Mouse (Mus musculus): Measurements from ENCODE around the gene Tfrc. TPM values are rescaled to one million over a fixed set of nuclear protein-coding genes. Genes with fewer than 3 reads are reported as not detected.

Tfrc gene
- total RNA-seq, 2 experiments from 2014 or later: 285 to 408 TPM

- DNase-seq: no peak
- intact Hi-C loops (cut with DNase I; ENCODE audit: low total_unique reads): no loop called here
These were observed 54.6 kb downstream of the Tfrc start for GRCm38 (mm10) chr16:32663231-32663858.

GRCm38 (mm10) chr16:32664211-32664610, 55.5 kb downstream of the Tfrc start:
- intact Hi-C loops (cut with DNase I; ENCODE audit: low total_unique reads): no loop called here

GRCm38 (mm10) chr16:32665851-32666665, 57.3 kb downstream of the Tfrc start:
- no peak for DNase-seq
- intact Hi-C loops (cut with DNase I; ENCODE audit: low total_unique reads): no loop called here

More at GRCm38 (mm10) chr16:32664211-32664610, 55.5 kb downstream of the Tfrc start:
- DNase-seq: no peak

- intact Hi-C loops (cut with DNase I; ENCODE audit: low total_unique reads): no loop called here
- no peak for DNase-seq
These were observed 58.2 kb downstream of the Tfrc start for GRCm38 (mm10) chr16:32666671-32667551.

GRCm38 (mm10) chr16:32667552-32667872, 58.8 kb downstream of the Tfrc start:
- no peak for DNase-seq
- intact Hi-C loops (cut with DNase I; ENCODE audit: low total_unique reads): no loop called here

GRCm38 (mm10) chr16:32668030-32668429, 59.3 kb downstream of the Tfrc start:
- DNase-seq: no peak
- intact Hi-C loops (cut with DNase I; ENCODE audit: low total_unique reads): no loop called here

- intact Hi-C loops (cut with DNase I; ENCODE audit: low total_unique reads): no loop called here
- DNase-seq: no peak
These were observed 59.8 kb downstream of the Tfrc start for GRCm38 (mm10) chr16:32668472-32668871.

- no peak for DNase-seq
- intact Hi-C loops (cut with DNase I; ENCODE audit: low total_unique reads): no loop called here
These were observed 60.5 kb downstream of the Tfrc start for GRCm38 (mm10) chr16:32669243-32669642.

GRCm38 (mm10) chr16:32670354-32671124, 61.8 kb downstream of the Tfrc start:
- DNase-seq: no peak
- intact Hi-C loops (cut with DNase I; ENCODE audit: low total_unique reads): no loop called here

GRCm38 (mm10) chr16:32671206-32671887, 62.6 kb downstream of the Tfrc start:
- intact Hi-C loops (cut with DNase I; ENCODE audit: low total_unique reads): no loop called here

GRCm38 (mm10) chr16:32672250-32672649, 63.5 kb downstream of the Tfrc start:
- intact Hi-C loops (cut with DNase I; ENCODE audit: low total_unique reads): no loop called here
- DNase-seq: no peak

More at GRCm38 (mm10) chr16:32671206-32671887, 62.6 kb downstream of the Tfrc start:
- DNase-seq: no peak

- DNase-seq: no peak
- intact Hi-C loops (cut with DNase I; ENCODE audit: low total_unique reads): no loop called here
These were observed 64.3 kb downstream of the Tfrc start for GRCm38 (mm10) chr16:32672861-32673560.

- intact Hi-C loops (cut with DNase I; ENCODE audit: low total_unique reads): no loop called here
- DNase-seq: no peak
These were observed 65.5 kb downstream of the Tfrc start for GRCm38 (mm10) chr16:32674121-32674740.

GRCm38 (mm10) chr16:32677040-32677700, 68.5 kb downstream of the Tfrc start:
- intact Hi-C loops (cut with DNase I; ENCODE audit: low total_unique reads): no loop called here
- no peak for DNase-seq

- no peak for DNase-seq
- intact Hi-C loops (cut with DNase I; ENCODE audit: low total_unique reads): no loop called here
These were observed 69.2 kb downstream of the Tfrc start for GRCm38 (mm10) chr16:32677903-32678302.

GRCm38 (mm10) chr16:32678812-32679211, 70.1 kb downstream of the Tfrc start:
- no peak for DNase-seq
- intact Hi-C loops (cut with DNase I; ENCODE audit: low total_unique reads): no loop called here

GRCm38 (mm10) chr16:32679976-32680375, 71.3 kb downstream of the Tfrc start:
- DNase-seq: no peak
- intact Hi-C loops (cut with DNase I; ENCODE audit: low total_unique reads): loop anchor here (5.0 to 10.0 kb wide), 2 partner anchors 43 to 175 kb away; no protein-coding TSS in a partner anchor
